Mouse (Mus musculus) heart, adult 9 months (tissue): ENCODE measurements at regions not wholly inside any gene's neighbourhood (a gene's known extent, or its start where the extent isn't known, plus 50 kb on each side); places are given as distances from the start of the nearest gene placed in this dataset.

ENCODE experiments used
- DNase-seq, 2 experiments: peaks; one replicate each; pipeline ENCODE4 v3.0.0; 2022; ENCODE audit warnings: low spot score in 2 of 2

- no peak for DNase-seq
Measured at GRCm38 (mm10) chr4:88941955-88942354, 62.0 kb upstream of the Ifne start.

GRCm38 (mm10) chr4:88940670-88941069 is 60.7 kb upstream of the Ifne start:
- DNase-seq, result no peak

- no peak for DNase-seq
Measured at GRCm38 (mm10) chr4:88939397-88939796, 59.4 kb upstream of the Ifne start.

GRCm38 (mm10) chr4:88938712-88939032 is 58.7 kb upstream of the Ifne start:
- DNase-seq, result no peak

- no peak for DNase-seq
Measured at GRCm38 (mm10) chr4:88937866-88938711, 58.1 kb upstream of the Ifne start.

- no peak for DNase-seq
Measured at GRCm38 (mm10) chr4:88936976-88937375, 57.0 kb upstream of the Ifne start.

DNA sequence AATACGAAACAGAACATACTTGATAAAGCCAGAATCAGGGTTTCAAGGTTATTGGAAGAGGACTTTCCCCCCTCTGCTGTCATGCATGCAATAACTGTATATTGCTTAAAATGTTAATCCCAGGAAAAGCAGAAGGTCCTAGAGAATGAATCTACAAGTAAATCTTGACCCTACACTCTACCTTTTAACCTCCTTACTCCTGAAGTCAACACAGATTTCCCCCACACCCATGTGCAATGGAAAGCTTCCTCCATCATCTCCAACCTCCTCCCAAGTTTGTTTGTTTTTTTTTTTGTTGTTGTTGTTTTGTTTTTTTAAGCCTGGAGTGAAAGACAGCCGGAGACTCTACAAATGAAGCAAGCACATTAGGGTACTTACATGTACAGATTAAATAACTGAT is 55.9 kb upstream of the Ifne start:
- DNase-seq, result no peak

GRCm38 (mm10) chr4:88935316-88935715 is 55.3 kb upstream of the Ifne start:
- DNase-seq, result no peak

DNA sequence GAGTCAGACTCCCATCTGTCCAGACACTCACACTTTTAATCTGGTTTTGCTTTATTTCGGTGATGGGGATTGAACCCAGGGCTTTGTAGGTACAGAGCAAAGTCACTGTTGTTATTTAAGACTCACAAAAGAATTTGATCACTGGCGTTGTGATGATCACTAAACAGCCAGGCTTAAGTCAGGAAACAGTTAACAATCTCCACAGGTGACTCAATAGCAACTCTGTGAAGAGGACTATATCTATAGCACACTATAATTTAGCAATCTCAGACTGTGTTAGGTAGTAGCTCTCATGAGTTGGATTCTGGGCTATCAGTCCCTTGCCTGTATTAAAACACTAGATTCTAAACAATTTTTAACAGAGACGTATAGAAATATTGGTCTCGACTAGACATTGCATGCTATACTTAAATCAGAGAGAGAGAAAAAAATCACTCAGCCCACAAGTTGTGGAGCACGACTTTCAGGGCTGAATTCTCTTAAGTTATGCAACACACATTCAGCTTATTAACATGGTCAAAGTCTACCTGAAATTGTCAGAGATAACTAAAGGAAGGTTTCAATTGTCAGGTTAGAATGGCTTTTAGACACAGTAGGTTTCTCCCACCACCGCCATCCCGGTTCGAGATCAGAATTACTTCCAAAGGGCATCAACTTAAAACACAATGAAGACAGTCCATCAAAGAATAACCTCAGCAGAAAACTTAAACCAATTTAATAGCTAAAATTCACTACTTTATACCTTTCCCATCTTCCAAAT is 54.4 kb upstream of the Ifne start:
- DNase-seq, result no peak

DNA sequence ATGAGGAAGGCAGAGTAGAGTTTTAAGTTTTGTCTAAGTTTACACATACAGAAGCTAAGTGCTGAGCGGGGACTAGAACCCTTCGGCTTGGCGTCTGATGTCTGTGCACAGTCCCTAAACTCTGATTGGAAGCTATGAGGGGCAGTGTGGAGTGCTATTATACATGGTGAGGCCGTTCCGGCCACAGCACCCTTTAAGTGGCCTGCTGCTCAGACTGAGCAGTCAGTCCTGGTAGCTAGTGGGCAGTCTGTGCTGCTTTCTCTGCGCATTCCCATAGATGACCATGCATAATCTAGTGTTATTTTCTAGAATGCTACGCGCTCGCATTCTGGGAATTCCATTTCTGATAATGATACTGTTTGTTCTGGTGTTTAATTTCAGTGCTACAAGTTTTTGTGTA is 51.2 kb upstream of the Ifne start:
- no peak for DNase-seq
